Mouse (Mus musculus): Measurements from ENCODE around the gene Rbms3.

DNA sequence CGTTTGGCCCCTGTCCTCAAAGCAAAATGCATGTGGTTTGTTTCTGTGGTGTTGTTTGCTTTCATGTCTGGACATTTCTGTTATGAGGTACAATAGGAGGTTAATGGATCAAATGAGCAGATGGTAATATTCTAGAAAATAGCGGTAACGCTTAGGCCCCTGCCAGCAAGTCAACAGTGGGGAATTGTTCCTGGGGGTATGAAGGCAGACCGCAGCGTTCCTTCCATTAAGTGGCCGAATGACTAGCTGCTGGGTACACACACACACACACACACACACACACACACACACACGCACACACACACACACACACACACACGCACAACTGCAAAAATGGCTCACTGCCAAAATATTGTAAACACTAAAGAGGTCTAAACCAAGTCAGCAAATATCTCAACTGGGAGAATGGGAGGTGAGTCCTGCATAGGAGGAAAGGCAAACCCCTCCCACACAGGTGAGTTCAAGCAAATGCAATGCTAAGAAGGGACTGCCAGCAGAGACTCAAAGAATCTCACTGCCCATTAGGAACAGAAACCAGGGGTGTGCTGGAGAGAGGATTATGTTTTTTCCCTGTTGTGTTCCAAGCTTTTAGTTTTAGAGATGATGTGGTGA lies 209.7 kb downstream of the Rbms3 start:
- no peak for TF ChIP-seq CTCF (IDR thresholded peaks at IDR 0.05)
- no peak for TF ChIP-seq EP300 (IDR thresholded peaks at IDR 0.05)
